Mouse (Mus musculus) adipocyte (in vitro differentiated cells): ENCODE results near the gene Thbs1.
"Not testable (repeated sequence)": the region's sequence is repeated elsewhere in the genome, so short reads cannot be mapped to it uniquely, and the experiment has no call there.

Source experiments
- DNase-seq: peaks from one replicate; pipeline ENCODE4 v3.0.0-alpha.2; 2016; ENCODE audit warnings: low spot score

Thbs1 gene

GRCm38 (mm10) chr2:118147749-118148148, 36.1 kb downstream of the Thbs1 start:
- not testable (repeated sequence) for DNase-seq

- DNase-seq: no peak
These were observed 36.9 kb downstream of the Thbs1 start for GRCm38 (mm10) chr2:118148321-118149142.

GRCm38 (mm10) chr2:118149855-118150563, 38.3 kb downstream of the Thbs1 start:
- DNase-seq: peak; percentile 98

- no peak for DNase-seq
These were observed 46.4 kb downstream of the Thbs1 start for GRCm38 (mm10) chr2:118158095-118158494.

- no peak for DNase-seq
These were observed 47.5 kb downstream of the Thbs1 start for GRCm38 (mm10) chr2:118159126-118159525.

GRCm38 (mm10) chr2:118160547-118160946, 48.9 kb downstream of the Thbs1 start:
- no peak for DNase-seq

GRCm38 (mm10) chr2:118160991-118161390, 49.3 kb downstream of the Thbs1 start:
- no peak for DNase-seq

GRCm38 (mm10) chr2:118162486-118162885, 50.8 kb downstream of the Thbs1 start:
- DNase-seq: no peak

- DNase-seq: no peak
These were observed 52.5 kb downstream of the Thbs1 start for GRCm38 (mm10) chr2:118164137-118164536.

GRCm38 (mm10) chr2:118165691-118166090, 54.0 kb downstream of the Thbs1 start:
- DNase-seq: no peak

GRCm38 (mm10) chr2:118167731-118168130, 56.1 kb downstream of the Thbs1 start:
- DNase-seq: no peak

- no peak for DNase-seq
These were observed 56.5 kb downstream of the Thbs1 start for GRCm38 (mm10) chr2:118168225-118168624.

- no peak for DNase-seq
These were observed 63.1 kb downstream of the Thbs1 start for GRCm38 (mm10) chr2:118174558-118175383.
